Mouse (Mus musculus) liver, embryonic 14.5 days (tissue): ENCODE data around the gene E030030I06Rik. TPM values are rescaled to one million over a fixed set of nuclear protein-coding genes. Genes with fewer than 3 reads are reported as not detected.
"Not testable (repeated sequence)": the region's sequence is repeated elsewhere in the genome, so short reads cannot be mapped to it uniquely, and the experiment has no call there.

ENCODE experiments used
- ATAC-seq: fragments of 200-750 bp; cut with Nextera tagmentation; 2 replicates; pipeline ENCODE4 v1.8.0; 2017; ENCODE audit warnings: moderate number of reproducible peaks, mild to moderate bottlenecking, moderate library complexity; ENCODE audit not compliant: insufficient read depth
- DNase-seq, 3 experiments: peaks; one replicate each; pipeline ENCODE4 v3.0.0-alpha.2; 2012 to 2013; ENCODE audit warnings: low read depth in 3 of 3, low spot score in 3 of 3
- H3K27ac ChIP-seq: fragments of 300-500 bp; sonication (generic); 2 replicates; pipeline ENCODE4 v1.5.1; 2014; ENCODE audit warnings: moderate library complexity, mild to moderate bottlenecking, control low read depth, inconsistent platforms
- H3K27me3 ChIP-seq: fragments of 300-500 bp; sonication (generic); 2 replicates; pipeline ENCODE4 v1.6.1; 2014; ENCODE audit warnings: mild to moderate bottlenecking, low read length, moderate library complexity; ENCODE audit not compliant: control insufficient read depth, insufficient read depth
- H3K36me3 ChIP-seq: fragments of 300-500 bp; sonication (generic); replicated peaks from 2 replicates; pipeline ENCODE4 v1.6.1; 2014; ENCODE audit warnings: low read depth; ENCODE audit not compliant: control insufficient read depth, insufficient read depth
- H3K4me1 ChIP-seq, 2 experiments: fragments of 200-500 bp in 1 of 2; fragments of 300-500 bp in 1 of 2; sonication (generic) in 1 of 2; replicated peaks; 2 replicates each; pipeline ENCODE4 v1.6.1; 2012 to 2014; ENCODE audit warnings: antibody characterized with exemption in 1 of 2, inconsistent platforms in 1 of 2, low read length in 1 of 2; ENCODE audit not compliant: control insufficient read depth in 2 of 2, insufficient read depth in 2 of 2
- H3K4me2 ChIP-seq: fragments of 300-500 bp; sonication (generic); 2 replicates; pipeline ENCODE4 v1.6.1; 2014; ENCODE audit warnings: low read depth, mild to moderate bottlenecking, control low read depth, moderate library complexity
- H3K4me3 ChIP-seq, 2 experiments: fragments of 200-500 bp in 1 of 2; fragments of 300-500 bp in 1 of 2; sonication (generic) in 1 of 2; 2 replicates each; pipeline ENCODE4 v1.5.1; 2012 to 2014; ENCODE audit warnings: low read depth in 2 of 2, low read length in 2 of 2, mild to moderate bottlenecking in 2 of 2, control low read depth in 1 of 2, inconsistent platforms in 1 of 2, moderate library complexity in 1 of 2; ENCODE audit not compliant: insufficient read depth in 1 of 2
- H3K9ac ChIP-seq: fragments of 300-500 bp; sonication (generic); replicated peaks from 2 replicates; pipeline ENCODE4 v1.6.1; 2014; ENCODE audit warnings: mild to moderate bottlenecking, control low read depth, moderate library complexity
- H3K9me3 ChIP-seq: fragments of 300-500 bp; sonication (generic); 2 replicates; pipeline ENCODE4 v1.6.1; 2016; ENCODE audit warnings: low read length, mixed read lengths; ENCODE audit not compliant: control insufficient read depth
- CTCF ChIP-seq: IDR thresholded peaks from 2 replicates; pipeline ENCODE4 v1.5.1; 2016; ENCODE audit warnings: antibody characterized with exemption, low read depth, control low read depth
- EP300 ChIP-seq: IDR thresholded peaks from 2 replicates; pipeline ENCODE4 v1.6.1; 2016; ENCODE audit warnings: antibody characterized with exemption, low read depth
- WGBS: fragments of 180-500 bp; shearing (Covaris S2); extraction: QIAGEN DNeasy Blood & Tissue Kit; methylation state at CpG from one replicate; pipeline ENCODE4 v1.1.7; 2014; ENCODE audit not compliant: insufficient replicate concordance; 5-methylcytosine and 5-hydroxymethylcytosine counted together
- polyA plus RNA-seq, 2 experiments: library from polyadenylated mRNA; depleted of rRNA in 1 of 2; stranded (reverse) in 1 of 2; unstranded in 1 of 2; fragments of >200 nt; fragmentation: Nextera tagmentation in 1 of 2; extraction: Ambion mirVana in 1 of 2; gene quantifications; 2 replicates each; pipeline versions ENCODE4 v1.2.1 to v1.2.3; 2012 to 2014

The E030030I06Rik gene
- polyA plus RNA-seq, 2 experiments, result 1.6 to 2.2 TPM

GRCm38 (mm10) chr10:22151056-22151862, 2.2 kb upstream of the E030030I06Rik start:
- DNase-seq, H3K36me3 ChIP-seq, ATAC-seq, H3K4me1 ChIP-seq, H3K9me3 ChIP-seq, H3K27ac ChIP-seq, H3K4me2 ChIP-seq, H3K4me3 ChIP-seq, H3K9ac ChIP-seq: not testable (repeated sequence)
- WGBS, result 2% methylated on average over 49 of the region's 55 CpGs
- peaks cover 68% of the 10 kb centered on the region for H3K27me3 ChIP-seq

- TF ChIP-seq EP300 (no peak), CTCF (no peak)
- Histone ChIP-seq H3K9me3 (no peaks in the 10 kb centered on the region), H3K4me1 (no peaks in the 10 kb centered on the region), H3K4me3 (0 out of 4 replicates have a peak overlapping the region, but pooled peaks of 1 of the 2 experiments have one; percentile 18), H3K27ac (no peak overlapping the region), H3K36me3 (no peaks in the 10 kb centered on the region), H3K4me2 (no peak overlapping the region), H3K27me3 (peaks cover 62% of the 10 kb centered on the region), H3K9ac (no peak overlapping the region)
- ATAC-seq, result no peak
- DNase-seq, result no peak
- under 1% methylated on average over 27 of the region's 27 CpGs for whole genome bisulfite sequencing
Measured at GRCm38 (mm10) chr10:22150593-22150992, 1.5 kb upstream of the E030030I06Rik start.

DNA sequence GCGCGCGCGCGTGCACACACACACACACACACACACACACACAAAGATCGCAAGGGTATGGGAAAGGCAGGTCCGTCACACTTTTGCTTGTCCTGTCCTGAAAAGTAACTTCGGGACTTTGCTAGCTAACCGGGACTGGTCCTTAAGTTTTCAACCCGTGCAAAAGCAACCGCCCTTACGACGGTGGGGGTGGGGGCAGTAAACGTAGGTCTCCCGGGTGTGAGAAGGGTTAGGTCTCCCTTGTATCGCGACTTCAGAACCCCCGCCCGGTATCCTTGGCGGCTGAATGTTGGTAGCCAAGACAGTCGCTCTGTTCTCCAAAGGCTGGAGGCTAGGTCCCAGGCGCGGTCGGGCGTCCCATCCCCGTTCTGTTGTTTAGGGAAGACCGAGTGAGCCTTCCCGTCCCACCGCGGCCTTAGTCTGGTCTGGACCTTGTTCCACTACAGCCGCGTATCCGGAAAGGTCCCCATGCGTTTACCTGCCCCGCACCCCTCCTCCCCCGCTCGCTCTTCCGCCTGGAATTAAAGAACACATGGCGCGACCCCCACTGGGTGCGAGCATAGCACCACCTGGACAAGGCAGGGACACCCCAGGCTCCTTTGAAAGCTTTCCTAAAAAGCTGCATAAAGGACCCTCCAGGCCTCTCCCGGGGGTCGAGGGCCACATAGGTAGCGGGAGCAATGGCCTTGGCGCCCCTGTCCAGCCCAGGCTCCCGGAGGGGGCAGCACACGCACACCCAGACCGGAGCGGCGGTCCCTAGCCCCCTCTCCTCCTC, 808 bp upstream of the E030030I06Rik start:
- no peak overlapping the region for H3K27ac ChIP-seq
- DNase-seq (no peak), ATAC-seq (no peak)
- no peaks in the 10 kb centered on the region for H3K9me3 ChIP-seq
- H3K27me3 ChIP-seq, result peaks cover 55% of the 10 kb centered on the region
- no peaks in the 10 kb centered on the region for H3K36me3 ChIP-seq
- H3K4me2 ChIP-seq, result peak overlapping the region; percentile 62
- H3K9ac ChIP-seq, result no peak overlapping the region
- 2% methylated on average over 50 of the region's 50 CpGs for WGBS
- no peaks in the 10 kb centered on the region for H3K4me1 ChIP-seq
- TF ChIP-seq EP300, result no peak
- TF ChIP-seq CTCF, result no peak
- H3K4me3 ChIP-seq, result peak overlapping the region; percentile 56 to 68

DNA sequence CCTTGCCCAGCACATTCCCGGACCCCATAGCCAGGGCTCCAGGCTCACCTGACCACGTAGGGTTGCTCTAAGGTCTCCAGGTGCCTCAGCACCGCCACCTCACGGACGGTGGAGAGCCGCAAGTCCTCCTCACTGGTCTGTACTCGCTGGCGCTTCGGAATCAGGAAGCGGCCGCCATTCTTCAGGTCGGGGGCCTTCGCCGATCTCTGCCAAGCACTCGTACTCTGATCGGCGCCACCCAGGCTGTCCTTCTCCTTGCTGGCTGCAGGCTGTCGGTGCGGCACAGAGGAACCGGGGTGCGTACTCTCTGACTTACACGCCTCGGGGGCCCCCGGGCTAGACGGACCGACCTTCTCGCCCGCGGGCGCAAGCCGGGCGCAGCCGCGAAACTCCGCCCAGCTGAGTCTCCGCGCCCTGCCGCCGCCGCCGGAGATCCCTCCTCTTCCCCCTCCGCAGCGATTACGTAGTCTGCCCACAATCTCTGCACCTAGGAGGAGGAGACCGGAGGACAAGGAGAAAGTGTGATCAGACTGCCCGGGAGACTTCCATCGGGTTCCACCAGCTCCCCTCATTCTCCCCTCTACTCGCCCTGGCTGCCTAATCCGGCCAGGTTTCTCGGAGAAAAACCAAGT, 513 bp downstream of the E030030I06Rik start:
- peak; percentile 65 for ATAC-seq
- Histone ChIP-seq H3K27ac (no peak overlapping the region), H3K4me2 (peak overlapping the region; percentile 62), H3K27me3 (peaks cover 42% of the 10 kb centered on the region), H3K9ac (peak overlapping the region; percentile 28; the same call in 1 of the 2 replicates), H3K9me3 (no peaks in the 10 kb centered on the region), H3K36me3 (no peaks in the 10 kb centered on the region), H3K4me1 (no peaks in the 10 kb centered on the region), H3K4me3 (peak overlapping the region; percentile 56 to 68)
- peak in 1 of 3 experiments; percentile 20 for DNase-seq
- TF ChIP-seq CTCF, result peak; percentile 59
- no peak for TF ChIP-seq EP300
- under 1% methylated on average over 48 of the region's 50 CpGs for WGBS

DNA sequence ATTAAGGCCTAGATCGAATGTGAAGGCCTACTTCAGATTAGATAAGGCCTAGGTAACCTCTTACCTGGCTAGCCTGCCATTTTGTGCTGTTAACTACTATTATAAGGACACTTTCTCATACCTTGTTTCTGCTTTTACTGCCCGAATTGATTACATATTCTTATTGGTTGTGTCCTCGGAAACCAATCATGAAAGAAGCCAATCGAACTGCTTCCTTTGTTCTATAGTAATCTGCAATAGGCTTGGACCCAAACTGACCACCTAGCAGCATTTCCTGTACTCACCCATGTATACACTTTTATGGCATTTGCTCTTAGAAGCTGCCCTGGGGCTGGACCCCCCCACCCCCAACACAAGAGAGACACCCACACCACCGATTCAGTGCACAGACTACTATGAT, 6.1 kb downstream of the E030030I06Rik start:
- Histone ChIP-seq H3K27me3 (no peaks in the 10 kb centered on the region), H3K9ac (no peak overlapping the region), H3K4me1 (no peaks in the 10 kb centered on the region), H3K9me3 (no peaks in the 10 kb centered on the region), H3K4me3 (no peak overlapping the region), H3K36me3 (no peaks in the 10 kb centered on the region), H3K27ac (no peak overlapping the region), H3K4me2 (no peak overlapping the region)
- no peak for ATAC-seq
- no peak for DNase-seq
- no peak for TF ChIP-seq CTCF
- TF ChIP-seq EP300, result no peak
- 54% methylated on average over 5 of the region's 5 CpGs for WGBS

DNA sequence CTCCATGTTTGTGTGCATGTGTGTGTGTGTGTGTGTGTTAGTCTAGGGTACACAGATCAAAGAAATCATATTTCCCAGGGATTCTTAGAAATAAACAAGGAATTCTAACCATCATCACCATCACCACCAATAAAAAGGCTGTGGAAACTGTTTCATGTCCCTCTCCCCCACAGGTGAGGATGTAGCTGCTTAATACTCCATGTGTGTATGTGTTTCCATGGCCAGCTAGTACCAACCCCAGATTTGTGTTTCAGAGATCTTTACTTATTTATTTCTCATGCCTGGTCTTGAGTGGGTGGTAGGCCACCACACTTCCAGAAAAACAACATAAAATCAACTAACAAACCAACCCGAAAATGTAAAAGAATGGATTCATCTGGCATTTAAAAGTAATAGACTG, 6.9 kb downstream of the E030030I06Rik start:
- not testable (repeated sequence) for H3K4me1 ChIP-seq, H3K27ac ChIP-seq, ATAC-seq, H3K4me2 ChIP-seq, H3K4me3 ChIP-seq, H3K36me3 ChIP-seq, H3K9me3 ChIP-seq, H3K27me3 ChIP-seq, H3K9ac ChIP-seq
- peak; percentile 55 to 75 (median 64) for DNase-seq
- 56% methylated on average over 1 of the region's 1 CpGs for WGBS
